Mouse (Mus musculus): Measurements from ENCODE around the gene Gimap8. TPM values are rescaled to one million over a fixed set of nuclear protein-coding genes. Genes with fewer than 3 reads are reported as not detected.

The Gimap8 gene
- polyA plus RNA-seq, 1 experiment, result 0.01 TPM

GRCm38 (mm10) chr6:48689320-48689719, 42.3 kb downstream of the Gimap8 start:
- TF ChIP-seq MAX (IDR thresholded peaks at IDR 0.05; ENCODE audit: low read depth) (no peak), REST (IDR thresholded peaks at IDR 0.05; ENCODE audit: insufficient read depth, insufficient read length) (no peak), TCF12 (IDR thresholded peaks at IDR 0.05; ENCODE audit: insufficient read depth, poor library complexity, severe bottlenecking) (no peak), MYOG (IDR thresholded peaks at IDR 0.05; ENCODE audit: control insufficient read depth in 1 of 3, insufficient read depth in 1 of 3, insufficient read length in 2 of 3, low read depth in 2 of 3) (no peak), CEBPB (IDR thresholded peaks at IDR 0.05; ENCODE audit: insufficient read depth, poor library complexity, severe bottlenecking) (no peak), POLR2A (IDR thresholded peaks at IDR 0.05; ENCODE audit: insufficient read length, low read depth) (no peak), SRF (IDR thresholded peaks at IDR 0.05; ENCODE audit: control insufficient read depth, insufficient read length, low read depth) (no peak), POLR2AphosphoS2 (IDR thresholded peaks at IDR 0.05; ENCODE audit: insufficient read length, low read depth) (no peak), E2F4 (IDR thresholded peaks at IDR 0.05; ENCODE audit: insufficient read depth) (no peak), TCF3 (IDR thresholded peaks at IDR 0.05; ENCODE audit: insufficient read length, low read depth) (no peak), MYOD1 (IDR thresholded peaks at IDR 0.05; ENCODE audit: control insufficient read depth in 1 of 3, insufficient read length in 2 of 3, low read depth in 2 of 3) (no peak)
- H3ac ChIP-seq (ENCODE audit: control insufficient read depth, insufficient read length), result no peak overlapping the region
- no peaks in the 10 kb centered on the region for H3K79me2 ChIP-seq (ENCODE audit: control insufficient read depth, insufficient read depth)
- H3K4me3 ChIP-seq, result no peak overlapping the region
- no peak overlapping the region for H3K4me2 ChIP-seq (ENCODE audit: low read depth)
- no peaks in the 10 kb centered on the region for H3K36me3 ChIP-seq (ENCODE audit: control insufficient read depth, insufficient read depth)
- no peaks in the 10 kb centered on the region for H3K27me3 ChIP-seq (ENCODE audit: control insufficient read depth, insufficient read depth, insufficient read length)

- Histone ChIP-seq H3K4me3 (no peak overlapping the region), H3ac (ENCODE audit: control insufficient read depth, insufficient read length) (no peak overlapping the region), H3K27me3 (ENCODE audit: control insufficient read depth, insufficient read depth, insufficient read length) (no peaks in the 10 kb centered on the region), H3K4me2 (ENCODE audit: low read depth) (no peak overlapping the region), H3K36me3 (ENCODE audit: control insufficient read depth, insufficient read depth) (no peaks in the 10 kb centered on the region), H3K79me2 (ENCODE audit: control insufficient read depth, insufficient read depth) (no peaks in the 10 kb centered on the region)
- TF ChIP-seq TCF3 (IDR thresholded peaks at IDR 0.05; ENCODE audit: insufficient read length, low read depth) (no peak), MYOD1 (IDR thresholded peaks at IDR 0.05; ENCODE audit: control insufficient read depth in 1 of 3, insufficient read length in 2 of 3, low read depth in 2 of 3) (no peak), CEBPB (IDR thresholded peaks at IDR 0.05; ENCODE audit: insufficient read depth, poor library complexity, severe bottlenecking) (no peak), REST (IDR thresholded peaks at IDR 0.05; ENCODE audit: insufficient read depth, insufficient read length) (no peak), MYOG (IDR thresholded peaks at IDR 0.05; ENCODE audit: control insufficient read depth in 1 of 3, insufficient read depth in 1 of 3, insufficient read length in 2 of 3, low read depth in 2 of 3) (no peak), USF1 (IDR thresholded peaks at IDR 0.05; ENCODE audit: low read depth) (no peak)
Measured at GRCm38 (mm10) chr6:48692962-48693361, 45.9 kb downstream of the Gimap8 start.

- H3K79me2 ChIP-seq (ENCODE audit: control insufficient read depth, insufficient read depth), result no peaks in the 10 kb centered on the region
- no peak overlapping the region for H3K4me3 ChIP-seq
- H3ac ChIP-seq (ENCODE audit: control insufficient read depth, insufficient read length), result no peak overlapping the region
- no peaks in the 10 kb centered on the region for H3K36me3 ChIP-seq (ENCODE audit: control insufficient read depth, insufficient read depth)
- no peaks in the 10 kb centered on the region for H3K27me3 ChIP-seq (ENCODE audit: control insufficient read depth, insufficient read depth, insufficient read length)
- no peak overlapping the region for H3K4me2 ChIP-seq (ENCODE audit: low read depth)
- no peak for TF ChIP-seq SRF (IDR thresholded peaks at IDR 0.05; ENCODE audit: control insufficient read depth, insufficient read length, low read depth)
Measured at GRCm38 (mm10) chr6:48696830-48697554, 50.0 kb downstream of the Gimap8 start.

DNA sequence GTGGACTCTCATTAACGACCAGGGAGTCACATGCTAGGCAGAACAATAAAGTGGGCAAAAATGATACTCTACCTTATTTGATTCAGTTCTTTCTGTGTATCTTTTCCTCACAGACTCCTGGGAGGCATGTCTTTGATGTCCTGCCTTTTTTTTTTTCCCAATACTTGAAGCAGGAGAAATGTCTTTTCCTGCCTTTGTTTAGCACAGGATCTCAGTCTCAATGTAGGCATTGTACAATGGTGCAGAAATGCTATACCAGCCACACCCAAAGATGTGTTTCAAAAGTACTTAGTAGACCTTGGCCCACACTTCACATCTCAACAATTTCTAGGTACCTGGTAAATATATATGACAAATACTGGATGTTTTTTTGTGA, 50.5 kb downstream of the Gimap8 start:
- H3K36me3 ChIP-seq (ENCODE audit: control insufficient read depth, insufficient read depth), result no peaks in the 10 kb centered on the region
- H3K27me3 ChIP-seq (ENCODE audit: control insufficient read depth, insufficient read depth, insufficient read length), result no peaks in the 10 kb centered on the region
- H3ac ChIP-seq (ENCODE audit: control insufficient read depth, insufficient read length), result no peak overlapping the region
- H3K79me2 ChIP-seq (ENCODE audit: control insufficient read depth, insufficient read depth), result no peaks in the 10 kb centered on the region
- TF ChIP-seq MYOG (IDR thresholded peaks at IDR 0.05; ENCODE audit: control insufficient read depth in 1 of 3, insufficient read depth in 1 of 3, insufficient read length in 2 of 3, low read depth in 2 of 3), result no peak
- H3K4me2 ChIP-seq (ENCODE audit: low read depth), result no peak overlapping the region
- H3K4me3 ChIP-seq, result no peak overlapping the region

DNA sequence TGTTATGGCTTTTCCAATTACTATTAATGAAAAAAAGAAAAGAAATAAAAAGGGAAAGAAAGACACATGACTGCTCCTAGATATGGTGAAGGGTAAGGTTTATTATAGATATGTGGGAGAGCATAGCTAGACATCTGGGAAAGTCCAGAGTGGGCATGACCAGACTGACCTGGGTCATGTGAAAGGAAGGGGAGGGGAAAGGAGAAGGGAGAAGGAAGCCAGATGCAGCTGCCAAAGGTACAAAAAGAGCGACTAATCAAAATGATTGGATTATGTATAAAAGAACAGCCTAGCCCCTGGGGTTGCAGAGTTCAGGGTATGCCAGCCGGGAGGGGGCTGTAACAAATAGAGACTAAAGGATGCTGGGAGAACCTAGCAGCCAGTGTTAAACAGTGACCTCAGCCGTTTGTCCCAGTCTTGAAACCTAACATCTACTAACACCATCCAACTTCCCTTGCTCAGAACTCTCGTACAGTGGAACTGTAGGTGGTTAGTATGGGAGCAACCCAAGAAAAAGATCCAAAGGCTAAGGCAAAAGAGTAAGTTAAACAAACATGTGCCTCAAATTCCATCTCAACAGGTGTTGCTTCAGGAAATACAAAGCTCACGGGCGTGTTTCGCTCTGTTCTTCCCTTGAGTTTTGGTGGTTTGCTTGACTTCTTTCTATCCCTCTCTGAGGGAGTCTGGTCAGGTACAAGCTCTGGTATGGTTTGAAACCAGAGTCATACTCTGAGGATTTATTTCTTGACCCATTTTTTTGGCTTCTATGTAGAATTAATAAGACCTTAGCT, 51.2 kb downstream of the Gimap8 start:
- Histone ChIP-seq H3K79me2 (ENCODE audit: control insufficient read depth, insufficient read depth) (no peaks in the 10 kb centered on the region), H3ac (ENCODE audit: control insufficient read depth, insufficient read length) (no peak overlapping the region), H3K36me3 (ENCODE audit: control insufficient read depth, insufficient read depth) (no peaks in the 10 kb centered on the region)

More for the DNA sequence above, 51.2 kb downstream of the Gimap8 start:
- H3K4me3 ChIP-seq, result no peak overlapping the region
- no peaks in the 10 kb centered on the region for H3K27me3 ChIP-seq (ENCODE audit: control insufficient read depth, insufficient read depth, insufficient read length)
- TF ChIP-seq REST (IDR thresholded peaks at IDR 0.05; ENCODE audit: insufficient read depth, insufficient read length) (no peak), POLR2AphosphoS2 (IDR thresholded peaks at IDR 0.05; ENCODE audit: insufficient read length, low read depth) (no peak), MAX (IDR thresholded peaks at IDR 0.05; ENCODE audit: low read depth) (no peak), TCF12 (IDR thresholded peaks at IDR 0.05; ENCODE audit: insufficient read depth, poor library complexity, severe bottlenecking) (no peak), SRF (IDR thresholded peaks at IDR 0.05; ENCODE audit: control insufficient read depth, insufficient read length, low read depth) (no peak), E2F4 (IDR thresholded peaks at IDR 0.05; ENCODE audit: insufficient read depth) (no peak), MYOG (IDR thresholded peaks at IDR 0.05; ENCODE audit: control insufficient read depth in 1 of 3, insufficient read depth in 1 of 3, insufficient read length in 2 of 3, low read depth in 2 of 3) (no peak), TCF3 (IDR thresholded peaks at IDR 0.05; ENCODE audit: insufficient read length, low read depth) (no peak), MYOD1 (IDR thresholded peaks at IDR 0.05; ENCODE audit: control insufficient read depth in 1 of 3, insufficient read length in 2 of 3, low read depth in 2 of 3) (no peak), USF1 (IDR thresholded peaks at IDR 0.05; ENCODE audit: low read depth) (no peak), CEBPB (IDR thresholded peaks at IDR 0.05; ENCODE audit: insufficient read depth, poor library complexity, severe bottlenecking) (no peak), POLR2A (IDR thresholded peaks at IDR 0.05; ENCODE audit: insufficient read length, low read depth) (no peak)
- H3K4me2 ChIP-seq (ENCODE audit: low read depth), result no peak overlapping the region
